Mouse (Mus musculus): ENCODE data around the gene Zfp423. TPM values are rescaled to one million over a fixed set of nuclear protein-coding genes. Genes with fewer than 3 reads are reported as not detected.

The Zfp423 gene
- polyA plus RNA-seq, 1 experiment from 2014 or later, result 40.3 TPM

DNA sequence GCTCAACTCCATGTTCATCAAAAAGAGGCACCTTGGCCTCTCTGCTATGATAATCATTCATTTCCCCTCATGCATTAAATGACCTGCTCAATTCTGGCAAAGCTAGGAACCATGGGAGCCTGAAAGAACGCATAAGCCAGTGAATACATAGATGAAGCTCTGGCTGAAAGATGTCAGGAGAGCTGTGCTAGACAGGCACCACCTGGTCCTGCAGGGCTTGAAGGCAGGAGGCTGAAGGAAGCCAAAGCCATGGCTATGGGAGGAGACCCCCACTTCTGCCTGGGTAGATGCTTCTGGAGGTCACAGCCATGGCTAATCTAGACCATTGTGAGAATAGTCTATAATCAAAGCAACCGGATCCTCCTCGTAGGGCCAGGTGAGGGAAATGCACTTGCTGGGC, 183.5 kb downstream of the Zfp423 start:
- Histone ChIP-seq H3K4me1 (ENCODE audit: control insufficient read depth, insufficient read depth, low read length) (peaks cover 19% of the 10 kb centered on the region), H3K9ac (ENCODE audit: low read length) (no peak overlapping the region), H3K9me3 (ENCODE audit: control insufficient read depth, low read length) (no peaks in the 10 kb centered on the region), H3K27me3 (ENCODE audit: control insufficient read depth, insufficient read depth, low read length) (no peaks in the 10 kb centered on the region), H3K27ac (ENCODE audit: low read depth, low read length) (no peak overlapping the region), H3K4me3 (ENCODE audit: low read depth, low read length) (no peak overlapping the region), H3K36me3 (ENCODE audit: control insufficient read depth, insufficient read depth, low read length) (peaks cover 16% of the 10 kb centered on the region), H3K4me2 (no peak overlapping the region)
- no peak for ATAC-seq (ENCODE audit: low FRiP score)
- DNase-seq (ENCODE audit: low spot score, missing footprints), result no peak
- 89% methylated on average over 3 of the region's 3 CpGs for WGBS

DNA sequence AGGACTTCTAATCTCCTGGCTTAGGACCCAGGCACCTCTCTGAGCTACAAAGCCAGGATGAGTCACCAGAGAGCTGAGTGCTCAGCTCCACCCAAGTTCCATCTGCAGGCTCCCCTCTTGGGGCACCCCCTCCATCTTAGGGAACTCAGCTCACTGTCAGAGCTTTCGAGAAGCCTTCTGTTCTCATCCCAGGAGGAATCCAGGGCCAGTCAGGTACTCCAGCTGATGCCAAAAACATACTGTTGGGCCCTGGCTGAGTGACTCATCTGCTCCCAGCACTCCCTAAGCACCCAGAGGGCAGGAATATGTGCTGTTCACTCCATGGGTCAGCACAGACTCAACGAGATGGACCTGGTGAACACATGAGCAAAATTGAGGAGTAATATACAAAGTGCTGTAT, 184.4 kb downstream of the Zfp423 start:
- Histone ChIP-seq H3K4me3 (ENCODE audit: low read depth, low read length) (no peak overlapping the region), H3K9me3 (ENCODE audit: control insufficient read depth, low read length) (no peaks in the 10 kb centered on the region), H3K9ac (ENCODE audit: low read length) (no peak overlapping the region), H3K27me3 (ENCODE audit: control insufficient read depth, insufficient read depth, low read length) (no peaks in the 10 kb centered on the region), H3K4me1 (ENCODE audit: control insufficient read depth, insufficient read depth, low read length) (peaks cover 19% of the 10 kb centered on the region), H3K4me2 (no peak overlapping the region), H3K27ac (ENCODE audit: low read depth, low read length) (no peak overlapping the region), H3K36me3 (ENCODE audit: control insufficient read depth, insufficient read depth, low read length) (peaks cover 8% of the 10 kb centered on the region)
- 78% methylated on average over 2 of the region's 2 CpGs for WGBS
- ATAC-seq (ENCODE audit: low FRiP score) (no peak), DNase-seq (ENCODE audit: low spot score, missing footprints) (no peak)

GRCm38 (mm10) chr8:87772894-87773502, 186.4 kb downstream of the Zfp423 start:
- peaks cover 11% of the 10 kb centered on the region for H3K4me1 ChIP-seq (ENCODE audit: control insufficient read depth, insufficient read depth, low read length)
- H3K36me3 ChIP-seq (ENCODE audit: control insufficient read depth, insufficient read depth, low read length), result peaks cover 5% of the 10 kb centered on the region
- no peaks in the 10 kb centered on the region for H3K27me3 ChIP-seq (ENCODE audit: control insufficient read depth, insufficient read depth, low read length)
- H3K4me3 ChIP-seq (ENCODE audit: low read depth, low read length), result no peak overlapping the region
- no peak overlapping the region for H3K4me2 ChIP-seq
- no peaks in the 10 kb centered on the region for H3K9me3 ChIP-seq (ENCODE audit: control insufficient read depth, low read length)
- ATAC-seq (ENCODE audit: low FRiP score), result no peak
- 85% methylated on average over 14 of the region's 14 CpGs for WGBS
- no peak overlapping the region for H3K9ac ChIP-seq (ENCODE audit: low read length)
- DNase-seq (ENCODE audit: low spot score, missing footprints), result no peak
- H3K27ac ChIP-seq (ENCODE audit: low read depth, low read length), result no peak overlapping the region

GRCm38 (mm10) chr8:87767882-87768281, 191.5 kb downstream of the Zfp423 start:
- Histone ChIP-seq H3K4me1 (ENCODE audit: control insufficient read depth, insufficient read depth, low read length) (no peaks in the 10 kb centered on the region), H3K9me3 (ENCODE audit: control insufficient read depth, low read length) (no peaks in the 10 kb centered on the region), H3K4me2 (no peak overlapping the region), H3K27me3 (ENCODE audit: control insufficient read depth, insufficient read depth, low read length) (no peaks in the 10 kb centered on the region), H3K4me3 (ENCODE audit: low read depth, low read length) (no peak overlapping the region), H3K27ac (ENCODE audit: low read depth, low read length) (no peak overlapping the region), H3K36me3 (ENCODE audit: control insufficient read depth, insufficient read depth, low read length) (peaks cover 2% of the 10 kb centered on the region; the same call in 1 of the 2 replicates), H3K9ac (ENCODE audit: low read length) (no peak overlapping the region)
- 91% methylated on average over 9 of the region's 9 CpGs for WGBS
- ATAC-seq (ENCODE audit: low FRiP score), result no peak
- no peak for DNase-seq (ENCODE audit: low spot score, missing footprints)

DNA sequence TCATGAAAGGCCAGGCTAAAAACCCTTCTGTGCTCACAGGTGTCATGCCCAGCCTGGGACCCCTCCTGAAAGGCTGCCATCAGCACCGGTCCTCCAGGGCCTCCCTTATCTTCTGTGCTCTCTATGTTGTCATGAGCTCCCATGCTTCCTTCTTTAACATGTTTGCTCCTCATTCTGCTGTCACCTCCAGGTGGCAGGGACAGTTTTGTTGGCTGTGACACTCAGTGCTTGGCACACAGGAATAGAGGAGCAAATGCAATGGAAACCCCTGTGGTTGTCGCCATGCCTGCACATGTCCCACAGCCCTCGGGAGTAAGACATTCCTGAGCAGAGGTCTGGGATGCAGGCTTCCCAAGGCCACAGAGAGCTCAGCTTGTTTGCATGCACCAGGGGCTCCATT, 194.1 kb downstream of the Zfp423 start:
- no peaks in the 10 kb centered on the region for H3K27me3 ChIP-seq (ENCODE audit: control insufficient read depth, insufficient read depth, low read length)
- no peak overlapping the region for H3K4me2 ChIP-seq
- 0 out of 2 replicates have a peak, but pooled peaks cover 2% of the 10 kb centered on the region for H3K36me3 ChIP-seq (ENCODE audit: control insufficient read depth, insufficient read depth, low read length)
- no peaks in the 10 kb centered on the region for H3K4me1 ChIP-seq (ENCODE audit: control insufficient read depth, insufficient read depth, low read length)
- no peak for DNase-seq (ENCODE audit: low spot score, missing footprints)
- no peak overlapping the region for H3K9ac ChIP-seq (ENCODE audit: low read length)
- H3K27ac ChIP-seq (ENCODE audit: low read depth, low read length), result no peak overlapping the region
- H3K9me3 ChIP-seq (ENCODE audit: control insufficient read depth, low read length), result no peaks in the 10 kb centered on the region
- no peak for ATAC-seq (ENCODE audit: low FRiP score)
- no peak overlapping the region for H3K4me3 ChIP-seq (ENCODE audit: low read depth, low read length)
- 96% methylated on average over 3 of the region's 3 CpGs for WGBS

DNA sequence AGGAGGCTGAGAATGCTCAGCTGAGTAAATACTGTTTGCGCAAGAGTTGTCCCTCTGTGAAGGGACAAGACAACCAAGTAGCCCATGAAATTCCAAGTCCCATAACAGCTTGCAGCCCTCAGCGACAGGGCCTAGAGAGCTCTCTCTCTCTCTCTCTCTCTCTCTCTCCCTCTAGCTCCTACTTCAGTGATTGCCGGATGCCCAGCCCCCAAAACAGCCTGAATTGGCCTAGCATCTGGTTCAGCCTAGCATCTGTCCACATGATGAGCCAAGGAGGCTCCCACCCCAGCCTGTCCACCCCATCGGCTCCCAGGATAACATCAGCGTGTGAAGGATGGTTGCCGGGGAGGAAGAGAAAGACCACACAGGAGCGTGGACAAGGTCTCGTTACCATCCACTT, 200.6 kb downstream of the Zfp423 start:
- H3K27me3 ChIP-seq (ENCODE audit: control insufficient read depth, insufficient read depth, low read length), result no peaks in the 10 kb centered on the region
- H3K4me2 ChIP-seq, result no peak overlapping the region
- no peak overlapping the region for H3K9ac ChIP-seq (ENCODE audit: low read length)
- no peaks in the 10 kb centered on the region for H3K4me1 ChIP-seq (ENCODE audit: control insufficient read depth, insufficient read depth, low read length)
- H3K4me3 ChIP-seq (ENCODE audit: low read depth, low read length), result no peak overlapping the region
- WGBS, result 53% methylated on average over 8 of the region's 8 CpGs
- DNase-seq (ENCODE audit: low spot score, missing footprints) (no peak), ATAC-seq (ENCODE audit: low FRiP score) (no peak)
- no peaks in the 10 kb centered on the region for H3K36me3 ChIP-seq (ENCODE audit: control insufficient read depth, insufficient read depth, low read length)
- H3K9me3 ChIP-seq (ENCODE audit: control insufficient read depth, low read length), result no peaks in the 10 kb centered on the region
- H3K27ac ChIP-seq (ENCODE audit: low read depth, low read length), result 0 out of 2 replicates have a peak overlapping the region, but pooled peaks have one; percentile 16

DNA sequence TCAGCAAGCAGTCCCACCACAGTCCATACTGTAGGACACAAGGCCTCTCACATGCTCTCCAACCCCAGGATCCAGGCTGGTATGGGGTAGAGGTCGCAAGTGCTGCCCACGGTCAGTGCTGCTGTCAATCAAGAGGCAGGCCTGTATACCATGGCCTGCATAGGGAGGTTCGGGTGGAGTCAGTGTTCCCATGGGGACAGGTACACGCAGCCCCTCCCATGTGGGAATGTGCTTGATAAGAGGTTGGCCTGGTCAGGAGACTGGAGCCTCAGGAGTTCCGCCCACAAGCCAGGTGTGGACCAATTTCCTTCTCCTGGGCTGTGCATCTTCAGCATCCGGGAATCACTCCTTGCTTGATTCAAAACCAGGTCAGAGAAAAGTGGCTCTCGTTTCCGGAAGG, 204.5 kb downstream of the Zfp423 start:
- H3K9me3 ChIP-seq (ENCODE audit: control insufficient read depth, low read length), result no peaks in the 10 kb centered on the region
- H3K4me3 ChIP-seq (ENCODE audit: low read depth, low read length), result no peak overlapping the region
- 92% methylated on average over 8 of the region's 8 CpGs for WGBS
- no peak for DNase-seq (ENCODE audit: low spot score, missing footprints)
- no peak overlapping the region for H3K27ac ChIP-seq (ENCODE audit: low read depth, low read length)
- no peak overlapping the region for H3K4me2 ChIP-seq
- H3K27me3 ChIP-seq (ENCODE audit: control insufficient read depth, insufficient read depth, low read length), result no peaks in the 10 kb centered on the region
- no peaks in the 10 kb centered on the region for H3K36me3 ChIP-seq (ENCODE audit: control insufficient read depth, insufficient read depth, low read length)
- peaks cover 5% of the 10 kb centered on the region for H3K4me1 ChIP-seq (ENCODE audit: control insufficient read depth, insufficient read depth, low read length)
- no peak for ATAC-seq (ENCODE audit: low FRiP score)
- no peak overlapping the region for H3K9ac ChIP-seq (ENCODE audit: low read length)

DNA sequence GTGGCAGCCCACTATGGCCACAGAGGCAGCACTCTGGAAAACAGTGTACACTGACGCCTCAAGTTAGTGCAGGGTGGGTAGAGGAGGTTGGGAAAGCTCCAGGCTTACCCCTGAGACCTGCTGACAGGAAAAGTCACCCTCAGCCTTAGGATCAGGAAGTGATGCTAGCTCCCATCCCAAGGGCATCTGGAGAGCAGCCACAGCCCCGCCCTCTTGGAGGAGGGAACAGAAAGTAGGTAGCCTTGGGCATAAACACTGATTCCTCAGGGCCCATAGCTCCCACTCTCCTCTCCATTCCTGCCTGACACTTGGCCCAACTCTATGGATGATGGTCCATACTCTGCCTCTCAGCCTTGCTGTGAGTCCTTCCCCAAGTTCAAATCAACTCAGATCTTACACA, 205.8 kb downstream of the Zfp423 start:
- Histone ChIP-seq H3K9me3 (ENCODE audit: control insufficient read depth, low read length) (no peaks in the 10 kb centered on the region), H3K36me3 (ENCODE audit: control insufficient read depth, insufficient read depth, low read length) (no peaks in the 10 kb centered on the region), H3K27me3 (ENCODE audit: control insufficient read depth, insufficient read depth, low read length) (no peaks in the 10 kb centered on the region), H3K4me2 (no peak overlapping the region), H3K27ac (ENCODE audit: low read depth, low read length) (no peak overlapping the region), H3K9ac (ENCODE audit: low read length) (no peak overlapping the region), H3K4me1 (ENCODE audit: control insufficient read depth, insufficient read depth, low read length) (peaks cover 5% of the 10 kb centered on the region), H3K4me3 (ENCODE audit: low read depth, low read length) (no peak overlapping the region)
- no peak for DNase-seq (ENCODE audit: low spot score, missing footprints)
- ATAC-seq (ENCODE audit: low FRiP score), result no peak
- 81% methylated on average over 2 of the region's 2 CpGs for WGBS

- no peak for ATAC-seq (ENCODE audit: low FRiP score)
- 67% methylated on average over 8 of the region's 8 CpGs for WGBS
- no peak overlapping the region for H3K4me2 ChIP-seq
- no peaks in the 10 kb centered on the region for H3K27me3 ChIP-seq (ENCODE audit: control insufficient read depth, insufficient read depth, low read length)
- no peaks in the 10 kb centered on the region for H3K9me3 ChIP-seq (ENCODE audit: control insufficient read depth, low read length)
- H3K27ac ChIP-seq (ENCODE audit: low read depth, low read length), result no peak overlapping the region
- H3K4me3 ChIP-seq (ENCODE audit: low read depth, low read length), result no peak overlapping the region
- no peak overlapping the region for H3K9ac ChIP-seq (ENCODE audit: low read length)
- DNase-seq (ENCODE audit: low spot score, missing footprints), result no peak
- peaks cover 5% of the 10 kb centered on the region for H3K4me1 ChIP-seq (ENCODE audit: control insufficient read depth, insufficient read depth, low read length)
- no peaks in the 10 kb centered on the region for H3K36me3 ChIP-seq (ENCODE audit: control insufficient read depth, insufficient read depth, low read length)
These were observed 206.2 kb downstream of the Zfp423 start for GRCm38 (mm10) chr8:87753148-87753547.

Data from midbrain, embryonic 11.5 days (tissue).